Mouse (Mus musculus): ENCODE results near the gene Galc.

DNA sequence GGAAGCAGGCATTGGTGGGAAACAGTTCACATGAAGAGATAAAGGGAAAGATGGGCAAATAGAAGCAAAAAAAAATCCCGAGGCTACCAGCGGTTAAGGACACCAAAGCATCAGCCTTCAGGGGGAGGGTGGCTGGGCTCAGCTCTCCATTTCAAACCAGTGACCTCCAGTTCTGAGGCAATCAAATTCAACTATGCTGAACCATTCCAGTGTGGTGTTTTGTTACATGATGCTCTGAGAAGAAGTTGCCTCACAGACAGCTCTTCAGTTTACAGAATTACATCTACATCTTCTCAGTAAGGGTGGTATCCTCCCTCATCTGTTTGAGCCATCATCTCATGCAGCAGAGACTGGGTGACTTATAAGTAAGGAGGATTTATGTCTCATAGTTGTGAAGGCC, 82.6 kb downstream of the Galc start:
- no peak for TF ChIP-seq POLR2A (IDR thresholded peaks at IDR 0.05; ENCODE audit: extremely low read depth, insufficient read depth, low read length)
- no peak for TF ChIP-seq CTCF (IDR thresholded peaks at IDR 0.05; ENCODE audit: extremely low read depth, insufficient read depth, low read length)

Data from cortical plate, adult 2 months (tissue).